ENCODE assay signal across 25 mouse cellular contexts in the genomic region with DNA sequence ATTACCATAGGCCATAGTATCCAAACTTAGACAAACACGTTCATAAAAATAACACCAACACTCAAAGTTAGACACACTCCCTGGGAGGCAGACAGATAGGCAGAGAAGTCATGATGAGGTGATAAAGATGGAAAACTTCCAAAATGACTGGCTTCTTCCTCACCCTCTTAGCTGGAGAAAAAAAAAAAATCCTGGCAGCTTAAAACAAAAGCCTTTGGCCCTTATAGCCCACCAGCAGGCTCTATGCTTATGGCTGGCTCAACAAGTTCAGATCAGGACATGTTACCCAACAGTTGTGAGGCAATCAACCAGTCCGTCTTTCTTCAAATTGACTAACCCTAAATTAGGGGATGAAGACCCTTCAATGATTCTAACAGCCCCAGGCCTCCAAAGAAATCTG.
DNase-seq lines count a peak whose midpoint lies in the region; ATAC-seq and TF ChIP-seq lines count a peak whose summit lies in the region.
"Had no signal": no experiment of that assay in that cellular context is flagged by ENCODE, and none has a peak within 500 bp of the region (broad histone marks: within the 10 kb centered on the region; RNA-seq: fewer than 3 reads in every experiment).

No protein-coding gene starts in this region.

- H3K9ac ChIP-seq in lung, embryonic 14.5 days, result no peak overlapping the region
- no peak overlapping the region for H3K9ac ChIP-seq in lung, postnatal 0 days (replicated peaks; ENCODE audit: low read depth)
- H3K9ac ChIP-seq: forebrain, embryonic 13.5 days; forebrain, postnatal 0 days; hindbrain, embryonic 12.5 days; hindbrain, embryonic 15.5 days had no signal

- peak overlapping the region; percentile 56; the same call in 1 of the 2 replicates for H3K27ac ChIP-seq in heart, embryonic 10.5 days
- H3K27ac ChIP-seq in lung, embryonic 14.5 days (ENCODE audit: low read depth), result no peak overlapping the region
- no peak overlapping the region for H3K27ac ChIP-seq in lung, postnatal 0 days (ENCODE audit: low read length)
- H3K27ac ChIP-seq: forebrain, embryonic 10.5 days; forebrain, embryonic 13.5 days; gastrocnemius, adult 2 months; hindbrain, embryonic 12.5 days; hindbrain, embryonic 15.5 days had no signal

- no peak overlapping the region for H3K4me3 ChIP-seq in heart, embryonic 10.5 days
- H3K4me3 ChIP-seq in lung, embryonic 14.5 days (ENCODE audit: low read depth, low read length), result no peak overlapping the region
- no peak overlapping the region for H3K4me3 ChIP-seq in lung, postnatal 0 days (ENCODE audit: low read depth, low read length)
- H3K4me3 ChIP-seq: forebrain, embryonic 10.5 days; forebrain, embryonic 13.5 days; gastrocnemius, adult 2 months; heart, adult 2 months; hindbrain, embryonic 12.5 days; hindbrain, embryonic 15.5 days had no signal

- no peak overlapping the region for H3K4me2 ChIP-seq in lung, embryonic 14.5 days
- H3K4me2 ChIP-seq in lung, postnatal 0 days (replicated peaks; ENCODE audit: low read depth, low read length), result no peak overlapping the region
- H3K4me2 ChIP-seq: forebrain, embryonic 13.5 days; hindbrain, embryonic 12.5 days; hindbrain, embryonic 15.5 days had no signal

- no peaks in the 10 kb centered on the region for H3K27me3 ChIP-seq in heart, embryonic 10.5 days (ENCODE audit: insufficient read depth, poor library complexity, severe bottlenecking)
- no peaks in the 10 kb centered on the region for H3K27me3 ChIP-seq in lung, embryonic 14.5 days (ENCODE audit: insufficient read depth, low read length)
- H3K27me3 ChIP-seq in lung, postnatal 0 days (replicated peaks; ENCODE audit: insufficient read depth, low read length), result no peaks in the 10 kb centered on the region
- H3K27me3 ChIP-seq: CH12.LX; forebrain, embryonic 13.5 days; hindbrain, embryonic 12.5 days; hindbrain, embryonic 15.5 days had no signal

- H3K4me1 ChIP-seq in heart, embryonic 10.5 days, result peaks cover 24% of the 10 kb centered on the region
- no peaks in the 10 kb centered on the region for H3K4me1 ChIP-seq in lung, embryonic 14.5 days (ENCODE audit: insufficient read depth)
- no peaks in the 10 kb centered on the region for H3K4me1 ChIP-seq in lung, postnatal 0 days (ENCODE audit: insufficient read depth, low read depth, low read length)
- H3K4me1 ChIP-seq: forebrain, embryonic 13.5 days; hindbrain, embryonic 12.5 days; hindbrain, embryonic 15.5 days had no signal

- DNase-seq in heart, embryonic 10.5 days (ENCODE audit: low spot score), result no peak
- no peak for DNase-seq in heart, postnatal 10 days
- peak; percentile 88 for DNase-seq in lung, embryonic 14.5 days
- DNase-seq in lung, postnatal 36 days, result no peak
- DNase-seq in lung, postnatal 0 days (ENCODE audit: low spot score), result peak; percentile 82
- no peak for DNase-seq in lung, postnatal 14 days
- DNase-seq in right cerebral cortex, postnatal 10 days (ENCODE audit: low spot score in 2 of 2), result no peak
- DNase-seq: adrenal gland, postnatal 10 days; adrenal gland, postnatal 36 days; B cell, adult 2 months; cerebellum, adult 18-20 months; cerebellum, adult 9-10 months; cerebellum, postnatal 14 days; forebrain, postnatal 0 days; gastrocnemius, adult 2 months; gastrocnemius, postnatal 14 days; heart, adult 2 months had no signal

- intact Hi-C loops in heart, postnatal 10 days (cut with DNase I), result no loop called here

- TF ChIP-seq EP300 in lung, postnatal 0 days (IDR thresholded peaks at IDR 0.05), result peak; percentile 39; the same call in 1 of the 2 replicates

- 60% methylated on average over 2 of the region's 2 CpGs for WGBS in heart, embryonic 10.5 days
- WGBS in lung, embryonic 14.5 days, result 40% methylated on average over 2 of the region's 2 CpGs
- WGBS in lung, postnatal 0 days, result 43% methylated on average over 2 of the region's 2 CpGs

- no peaks in the 10 kb centered on the region for H3K36me3 ChIP-seq in heart, embryonic 10.5 days
- H3K36me3 ChIP-seq in lung, embryonic 14.5 days (ENCODE audit: insufficient read depth), result no peaks in the 10 kb centered on the region
- H3K36me3 ChIP-seq in lung, postnatal 0 days (ENCODE audit: insufficient read depth, low read length), result no peaks in the 10 kb centered on the region
- H3K36me3 ChIP-seq: forebrain, embryonic 10.5 days; G1E; hindbrain, embryonic 12.5 days; hindbrain, embryonic 15.5 days had no signal

- peak; percentile 90 for ATAC-seq in lung, embryonic 14.5 days (ENCODE audit: insufficient read depth)
- peak; percentile 76 for ATAC-seq in lung, postnatal 0 days
- ATAC-seq in megakaryocyte, adult 5-6 weeks (ENCODE audit: poor library complexity, severe bottlenecking), result 0 out of 2 replicates have a peak, but pooled peaks have one; percentile 22
- ATAC-seq: forebrain, embryonic 13.5 days; forebrain, postnatal 0 days; Patski had no signal

- no peak for TF ChIP-seq CTCF in lung, embryonic 14.5 days (IDR thresholded peaks at IDR 0.05; ENCODE audit: low read depth)
- TF ChIP-seq CTCF in lung, postnatal 0 days (IDR thresholded peaks at IDR 0.05), result no peak

- H3K9me3 ChIP-seq in heart, embryonic 10.5 days, result no peaks in the 10 kb centered on the region
- H3K9me3 ChIP-seq in lung, embryonic 14.5 days (ENCODE audit: low read depth, low read length), result no peaks in the 10 kb centered on the region
- H3K9me3 ChIP-seq in lung, postnatal 0 days (ENCODE audit: low read length), result no peaks in the 10 kb centered on the region
- H3K9me3 ChIP-seq: forebrain, embryonic 10.5 days; forebrain, embryonic 13.5 days; G1E; hindbrain, embryonic 12.5 days; hindbrain, embryonic 15.5 days had no signal

Comparison
In these comparisons a context has a peak if more than half of its experiments do, and no peak if none do; other contexts are left out.
1. DNase-seq: peak in lung, embryonic 14.5 days (single experiment) and lung, postnatal 0 days (single experiment); none in heart, embryonic 10.5 days (single experiment), heart, postnatal 10 days (0 of 2), lung, postnatal 36 days (single experiment), lung, postnatal 14 days (single experiment) and right cerebral cortex, postnatal 10 days (0 of 2).
2. ATAC-seq: peak in every context shown above with its lines; median percentile 90 in lung, embryonic 14.5 days; 76 in lung, postnatal 0 days; 22 in megakaryocyte, adult 5-6 weeks.